Mouse (Mus musculus) liver, postnatal 0 days (tissue): ENCODE measurements at regions not wholly inside any gene's neighbourhood (a gene's known extent, or its start where the extent isn't known, plus 50 kb on each side); places are given as distances from the start of the nearest gene placed in this dataset.

Experiments used
- CTCF ChIP-seq: sonication (generic); IDR thresholded peaks from 2 replicates; pipeline ENCODE4 v1.5.1; 2016; ENCODE audit warnings: antibody characterized with exemption, low read depth
- EP300 ChIP-seq: IDR thresholded peaks from 2 replicates; pipeline ENCODE4 v1.6.1; 2016; ENCODE audit warnings: antibody characterized with exemption, low read depth, mild to moderate bottlenecking

DNA sequence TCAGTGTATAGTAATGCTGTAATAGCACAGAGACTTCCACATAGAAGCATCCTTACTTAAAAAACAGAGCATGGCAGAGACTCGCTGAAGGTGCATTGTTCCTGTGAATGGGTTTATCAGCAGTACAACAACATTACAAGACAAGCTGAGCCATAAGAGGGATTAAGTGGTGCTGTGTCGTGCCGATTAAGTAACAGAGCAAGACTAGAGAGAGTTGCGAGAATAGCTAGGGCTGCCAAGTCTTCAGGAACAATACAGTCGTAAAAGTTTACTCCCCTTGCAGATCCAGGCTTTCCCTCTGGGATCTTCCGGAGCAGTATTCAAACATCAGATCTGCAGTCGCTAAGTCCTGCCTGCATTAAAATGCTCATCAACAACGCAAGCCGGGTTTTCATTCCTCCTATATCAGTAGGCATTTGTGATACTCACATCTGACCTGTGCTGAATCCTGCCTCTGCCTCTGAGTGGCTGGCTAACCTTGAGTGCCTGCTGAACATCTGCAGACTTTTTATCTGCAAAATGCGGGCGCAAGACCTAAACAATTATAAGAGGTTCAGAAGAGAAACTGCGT, 247.1 kb downstream of the Ttll7 start:
- no peak for TF ChIP-seq CTCF
- no peak for TF ChIP-seq EP300
